Mouse (Mus musculus) forebrain, embryonic 14.5 days (tissue): ENCODE measurements around the gene Rps5. TPM values are rescaled to one million over a fixed set of nuclear protein-coding genes. Genes with fewer than 3 reads are reported as not detected.
"Not testable (repeated sequence)": the region's sequence is repeated elsewhere in the genome, so short reads cannot be mapped to it uniquely, and the experiment has no call there.

Experiments used
- ATAC-seq: fragments of 200-750 bp; cut with Nextera tagmentation; 2 replicates; pipeline ENCODE4 v1.8.0; 2017; ENCODE audit warnings: mild to moderate bottlenecking, moderate library complexity
- DNase-seq: peaks from one replicate; pipeline ENCODE4 v3.0.0-alpha.2; 2015; ENCODE audit warnings: low spot score
- H3K27ac ChIP-seq: fragments of 300-500 bp; sonication (generic); 2 replicates; pipeline ENCODE4 v1.5.1; 2014; ENCODE audit warnings: low read depth, mild to moderate bottlenecking, control low read depth, low read length, moderate library complexity
- H3K27me3 ChIP-seq: fragments of 300-500 bp; sonication (generic); replicated peaks from 2 replicates; pipeline ENCODE4 v1.6.1; 2014; ENCODE audit warnings: low read length, control low read depth, mixed read lengths; ENCODE audit not compliant: control insufficient read depth, insufficient read depth
- H3K36me3 ChIP-seq: fragments of 300-500 bp; sonication (generic); 2 replicates; pipeline ENCODE4 v1.6.1; 2014; ENCODE audit warnings: low read length, control low read depth; ENCODE audit not compliant: control insufficient read depth, insufficient read depth
- H3K4me1 ChIP-seq: fragments of 300-500 bp; sonication (generic); 2 replicates; pipeline ENCODE4 v1.6.1; 2014; ENCODE audit warnings: antibody characterized with exemption, low read length, control low read depth; ENCODE audit not compliant: control insufficient read depth, insufficient read depth
- H3K4me2 ChIP-seq: fragments of 300-500 bp; sonication (generic); 2 replicates; pipeline ENCODE4 v1.6.1; 2014; ENCODE audit warnings: mild to moderate bottlenecking, control low read depth, low read length
- H3K4me3 ChIP-seq: fragments of 300-500 bp; sonication (generic); 2 replicates; pipeline ENCODE4 v1.5.1; 2014; ENCODE audit warnings: low read depth, low read length, control low read depth
- H3K9ac ChIP-seq: fragments of 300-500 bp; sonication (generic); 2 replicates; pipeline ENCODE4 v1.6.1; 2014; ENCODE audit warnings: mild to moderate bottlenecking, low read length, control low read depth, moderate library complexity
- H3K9me3 ChIP-seq: fragments of 300-500 bp; sonication (generic); replicated peaks from 2 replicates; pipeline ENCODE4 v1.6.1; 2016; ENCODE audit warnings: low read length, control low read depth, mixed read lengths; ENCODE audit not compliant: control insufficient read depth
- WGBS: fragments of 180-500 bp; shearing (Covaris S2); extraction: QIAGEN DNeasy Blood & Tissue Kit; methylation state at CpG from one replicate; pipeline ENCODE4 v1.1.7; 2014; 5-methylcytosine and 5-hydroxymethylcytosine counted together
- polyA plus RNA-seq: library from polyadenylated mRNA; unstranded; fragments of >200 nt; fragmentation: Nextera tagmentation; extraction: Ambion mirVana; gene quantifications from 2 replicates; pipeline ENCODE4 v1.2.1, GENCODE M21; 2014

Rps5 gene
- polyA plus RNA-seq, 1 experiment from 2014 or later = 1,089 TPM

- DNase-seq (no peak), ATAC-seq (peak; percentile 4; the same call in 1 of the 2 replicates)
- H3K4me3 ChIP-seq = peak overlapping the region; percentile 92
- 0% methylated on average over 3 of the region's 3 CpGs for WGBS
- peaks cover 34% of the 10 kb centered on the region for H3K36me3 ChIP-seq
- H3K27me3 ChIP-seq = no peaks in the 10 kb centered on the region
- no peaks in the 10 kb centered on the region for H3K9me3 ChIP-seq
- H3K27ac ChIP-seq = peak overlapping the region; percentile 90
- H3K4me1 ChIP-seq = peaks cover 7% of the 10 kb centered on the region
- peak overlapping the region; percentile 66 for H3K9ac ChIP-seq
- H3K4me2 ChIP-seq = peak overlapping the region; percentile 62
Observed at GRCm38 (mm10) chr7:12921318-12921704, 779 bp upstream of the Rps5 start.

GRCm38 (mm10) chr7:12922729-12923128 lies 639 bp downstream of the Rps5 start:
- WGBS = 4% methylated on average over 8 of the region's 8 CpGs
- H3K27me3 ChIP-seq = peaks cover 7% of the 10 kb centered on the region; the same call in 1 of the 2 replicates
- H3K9me3 ChIP-seq = no peaks in the 10 kb centered on the region
- H3K36me3 ChIP-seq = peaks cover 43% of the 10 kb centered on the region
- peak overlapping the region; percentile 98 for H3K4me2 ChIP-seq
- peaks cover 7% of the 10 kb centered on the region for H3K4me1 ChIP-seq
- peak overlapping the region; percentile 83 for H3K9ac ChIP-seq
- ATAC-seq (no peak), DNase-seq (no peak)
- no peak overlapping the region for H3K27ac ChIP-seq
- H3K4me3 ChIP-seq = peak overlapping the region; percentile 92

DNA sequence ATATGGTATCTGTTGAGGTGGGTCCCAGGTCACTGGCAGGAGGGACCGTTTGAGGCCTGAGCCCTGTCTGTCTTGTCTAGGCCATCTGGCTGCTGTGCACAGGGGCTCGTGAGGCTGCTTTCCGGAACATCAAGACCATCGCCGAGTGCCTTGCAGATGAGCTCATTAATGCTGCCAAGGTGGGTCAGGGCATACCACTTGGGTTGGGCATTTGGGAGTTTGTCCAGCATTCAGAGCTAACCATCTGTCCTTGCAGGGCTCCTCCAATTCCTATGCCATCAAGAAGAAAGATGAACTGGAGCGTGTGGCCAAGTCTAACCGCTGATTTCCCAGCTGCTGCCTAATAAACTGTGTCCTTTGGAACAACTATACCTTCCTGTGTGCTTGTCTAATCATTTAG lies 4.2 kb downstream of the Rps5 start:
- H3K4me2 ChIP-seq = no peak overlapping the region
- H3K36me3 ChIP-seq = peaks cover 49% of the 10 kb centered on the region
- no peaks in the 10 kb centered on the region for H3K9me3 ChIP-seq
- no peak for DNase-seq
- peaks cover 10% of the 10 kb centered on the region; the same call in 1 of the 2 replicates for H3K27me3 ChIP-seq
- H3K4me3 ChIP-seq = no peak overlapping the region
- H3K27ac ChIP-seq = no peak overlapping the region
- no peak overlapping the region for H3K9ac ChIP-seq
- 86% methylated on average over 7 of the region's 7 CpGs for WGBS
- ATAC-seq = no peak
- H3K4me1 ChIP-seq = peaks cover 7% of the 10 kb centered on the region

DNA sequence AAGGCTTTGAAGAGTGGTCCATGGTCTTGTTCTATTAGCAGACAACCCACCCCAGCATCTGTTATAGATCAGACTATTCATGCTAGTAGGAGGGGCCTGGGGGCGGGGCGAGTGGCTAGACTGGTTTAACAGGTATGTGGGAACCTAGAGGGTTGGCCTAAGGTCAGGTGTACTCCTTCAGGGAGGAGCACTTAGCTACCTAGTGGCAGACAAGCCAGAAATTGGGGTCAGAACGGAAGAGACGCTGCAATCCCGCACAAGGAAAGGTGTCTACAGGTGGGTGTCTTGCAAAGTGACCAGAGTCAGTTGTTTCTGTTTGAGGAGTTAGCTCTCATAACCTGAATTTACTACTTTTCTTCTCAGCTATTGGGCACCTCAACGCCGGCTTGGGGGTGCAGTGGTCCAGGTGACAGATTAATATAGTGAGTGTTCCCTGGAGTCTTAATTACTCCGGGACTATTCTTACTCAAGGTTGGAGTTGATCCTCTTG lies 5.1 kb downstream of the Rps5 start, which contains the start of gene Rnf225:
Gene Rnf225, plus strand, starts transcription at position 226 of the 490 bp plus-strand sequence.
- H3K4me1 ChIP-seq = peaks cover 7% of the 10 kb centered on the region
- H3K9me3 ChIP-seq = no peaks in the 10 kb centered on the region
- H3K27me3 ChIP-seq = peaks cover 10% of the 10 kb centered on the region; the same call in 1 of the 2 replicates
- no peak within 1 kb of the TSS for H3K27ac ChIP-seq
- DNase-seq = peak; percentile 2
- WGBS = 24% methylated on average over 8 of the region's 8 CpGs
- H3K4me3 ChIP-seq = peak within 1 kb of the TSS; percentile 9; the same call in 1 of the 2 replicates
- ATAC-seq = no peak
- H3K36me3 ChIP-seq = peaks cover 49% of the 10 kb centered on the region
- peak within 1 kb of the TSS; percentile 40 for H3K4me2 ChIP-seq
- H3K9ac ChIP-seq = peak within 1 kb of the TSS; percentile 48

DNA sequence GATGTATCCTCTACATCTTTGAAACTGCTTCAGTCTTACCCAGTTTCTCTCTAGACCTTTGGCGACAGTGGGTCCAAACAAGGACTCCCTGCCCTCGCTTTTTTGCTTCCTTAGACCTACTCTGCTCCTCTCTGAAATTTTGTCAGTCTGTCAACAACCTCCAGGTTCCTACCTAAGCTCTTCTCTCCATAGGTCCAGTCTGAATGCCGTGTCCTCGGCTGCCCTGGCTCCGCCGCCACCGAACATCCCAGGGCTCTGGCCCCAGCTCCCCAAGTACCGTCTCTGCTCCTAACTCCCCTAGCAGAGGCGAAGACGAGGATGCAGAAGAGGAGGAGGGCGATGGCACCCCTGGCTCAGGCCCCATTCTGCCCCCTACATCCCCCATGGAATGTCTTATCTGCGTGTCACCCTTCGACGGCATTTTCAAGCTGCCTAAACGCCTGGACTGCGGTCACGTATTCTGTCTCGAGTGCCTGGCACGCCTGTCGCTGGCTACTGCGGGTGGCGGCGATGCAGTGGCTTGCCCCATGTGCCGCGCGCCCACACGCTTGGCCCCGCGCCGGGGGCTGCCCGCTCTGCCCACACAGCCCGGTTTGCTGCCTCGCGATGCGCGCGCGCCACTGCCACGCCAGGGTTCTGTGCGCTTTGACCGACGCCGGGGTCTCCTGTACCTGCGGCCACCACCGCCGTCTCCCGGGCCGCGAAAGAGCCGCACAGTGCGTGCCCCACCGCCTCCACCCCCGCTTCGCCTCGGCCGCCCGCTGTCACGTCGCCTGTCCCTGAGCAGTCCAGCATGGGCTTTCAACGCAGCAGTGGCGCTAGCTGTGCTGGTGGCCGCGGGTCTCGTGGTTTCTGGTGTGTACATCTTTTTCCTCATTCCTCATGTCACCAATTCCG lies 5.9 kb downstream of the Rps5 start:
- Histone ChIP-seq H3K4me2 (peak overlapping the region; percentile 40), H3K9me3 (no peaks in the 10 kb centered on the region), H3K4me1 (peaks cover 4% of the 10 kb centered on the region), H3K4me3 (peak overlapping the region; percentile 9; the same call in 1 of the 2 replicates), H3K9ac (peak overlapping the region; percentile 48), H3K27ac (no peak overlapping the region), H3K36me3 (peaks cover 49% of the 10 kb centered on the region), H3K27me3 (peaks cover 10% of the 10 kb centered on the region; the same call in 1 of the 2 replicates)
- WGBS = 4% methylated on average over 65 of the region's 65 CpGs
- ATAC-seq (peak; percentile 38), DNase-seq (peak; percentile 7)

DNA sequence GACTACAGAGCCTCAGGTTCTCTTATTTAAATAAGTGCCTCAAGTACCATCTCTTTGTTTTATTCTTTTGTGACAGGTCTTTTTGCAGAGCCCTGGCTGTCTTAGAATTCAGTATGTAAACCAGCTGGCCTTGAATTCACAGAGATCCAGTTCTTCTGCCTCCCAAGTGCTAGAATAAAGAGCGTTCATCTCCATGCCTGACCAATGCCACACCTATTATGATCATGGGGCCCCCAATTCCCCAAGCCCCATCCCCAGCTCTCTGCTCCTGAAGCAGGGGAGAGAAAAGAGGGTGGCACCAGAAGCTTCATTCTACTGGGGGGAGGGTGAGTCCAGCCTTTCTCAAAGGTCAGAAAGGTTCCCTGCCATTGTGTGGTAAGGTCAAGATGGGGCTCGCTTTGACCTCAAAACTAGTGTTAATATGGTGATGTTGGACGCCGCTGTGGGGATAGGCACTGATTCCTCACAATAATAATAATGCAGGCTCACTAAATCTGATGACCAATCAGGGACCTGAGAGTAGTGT lies 11.6 kb downstream of the Rps5 start:
- WGBS = 79% methylated on average over 4 of the region's 4 CpGs
- ATAC-seq = no peak

DNA sequence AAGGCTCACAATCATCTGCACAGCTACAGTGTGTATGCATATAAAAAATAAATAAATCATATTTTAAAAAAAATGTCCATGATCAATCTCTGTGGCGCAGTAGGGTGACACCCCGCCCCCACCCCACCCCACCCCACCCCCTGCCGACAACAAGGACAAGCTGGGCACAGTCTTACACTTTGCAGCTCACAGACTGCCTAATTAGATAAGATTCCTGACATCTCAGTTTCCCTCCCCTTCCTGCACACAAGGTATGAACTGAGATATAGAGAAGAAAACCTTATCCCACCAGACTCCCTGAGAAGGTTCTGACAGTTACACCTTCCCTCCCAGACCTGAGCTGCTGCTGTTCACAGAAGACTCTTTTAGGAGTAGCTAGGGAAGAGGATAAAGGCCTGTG lies 12.7 kb downstream of the Rps5 start:
- H3K9ac ChIP-seq = no peak overlapping the region
- no peaks in the 10 kb centered on the region for H3K9me3 ChIP-seq
- H3K27ac ChIP-seq = no peak overlapping the region
- H3K4me1 ChIP-seq = no peaks in the 10 kb centered on the region
- no peaks in the 10 kb centered on the region for H3K27me3 ChIP-seq
- DNase-seq = no peak
- ATAC-seq = no peak
- no peak overlapping the region for H3K4me2 ChIP-seq
- H3K36me3 ChIP-seq = no peaks in the 10 kb centered on the region
- WGBS = 70% methylated on average over 3 of the region's 3 CpGs
- H3K4me3 ChIP-seq = no peak overlapping the region

More for the DNA sequence above, 11.6 kb downstream of the Rps5 start:
- Histone ChIP-seq H3K4me2 (no peak overlapping the region), H3K9ac (no peak overlapping the region), H3K36me3 (0 out of 2 replicates have a peak, but pooled peaks cover 2% of the 10 kb centered on the region), H3K9me3 (no peaks in the 10 kb centered on the region), H3K4me3 (no peak overlapping the region), H3K27ac (no peak overlapping the region), H3K27me3 (no peaks in the 10 kb centered on the region), H3K4me1 (no peaks in the 10 kb centered on the region)
- no peak for DNase-seq

DNA sequence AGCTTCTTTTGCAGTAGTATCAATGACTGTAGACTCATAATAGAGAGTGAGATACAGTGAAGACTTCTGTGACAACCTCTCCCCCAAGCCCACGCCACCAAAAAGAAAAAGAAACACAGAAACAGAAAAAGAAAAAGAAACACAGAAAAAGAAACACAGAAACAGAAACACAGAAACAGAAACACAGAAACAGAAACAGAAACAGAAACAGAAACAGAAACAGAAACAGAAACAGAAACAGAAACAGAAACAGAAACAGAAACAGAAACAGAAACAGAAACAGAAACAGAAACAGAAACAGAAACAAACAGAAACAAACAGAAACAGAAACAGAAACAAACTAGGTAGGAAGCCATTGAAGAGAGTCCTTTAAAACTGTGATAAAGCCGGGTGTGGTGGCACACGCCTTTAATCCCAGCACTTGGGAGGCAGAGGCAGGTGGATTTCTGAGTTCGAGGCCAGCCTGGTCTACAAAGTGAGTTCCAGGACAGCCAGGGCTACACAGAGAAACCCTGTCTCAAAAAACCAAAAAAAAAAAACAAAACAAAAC lies 15.2 kb downstream of the Rps5 start:
- not testable (repeated sequence) for H3K4me1 ChIP-seq, H3K27ac ChIP-seq, H3K36me3 ChIP-seq, H3K27me3 ChIP-seq, H3K4me3 ChIP-seq, H3K9me3 ChIP-seq, H3K4me2 ChIP-seq, H3K9ac ChIP-seq, ATAC-seq, DNase-seq
- 88% methylated on average over 3 of the region's 4 CpGs for WGBS
